Comparison of ENCODE assay signal across 18 mouse cellular contexts in the genomic region with DNA sequence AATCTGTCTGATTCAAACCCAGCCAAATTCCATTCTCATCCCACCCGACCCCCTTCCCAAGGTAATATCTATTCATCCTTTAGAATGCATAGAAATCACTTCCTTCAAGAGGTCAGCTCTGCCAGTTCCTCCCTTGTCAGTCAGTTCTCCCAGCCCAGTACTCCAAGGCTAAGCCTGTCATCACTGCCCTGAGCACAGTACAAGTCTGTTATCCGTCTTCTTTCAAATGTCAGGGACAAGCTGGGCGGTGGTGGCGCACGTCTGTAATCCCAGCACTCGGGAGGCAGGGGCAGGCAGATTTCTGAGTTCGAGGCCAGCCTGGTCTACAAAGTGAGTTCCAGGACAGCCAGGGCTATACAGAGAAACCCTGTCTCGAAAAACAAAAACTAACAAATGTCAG.
"Had no signal": no experiment of that assay in that cellular context is flagged by ENCODE, and none has a peak within 500 bp of the region (broad histone marks: within the 10 kb centered on the region; RNA-seq: fewer than 3 reads in every experiment).

No protein-coding gene starts in this region.

- ATAC-seq: liver, postnatal 0 days; lung, postnatal 0 days; midbrain, embryonic 13.5 days; midbrain, embryonic 15.5 days had no signal

- H3K4me1 ChIP-seq: megakaryocyte, embryonic 14.5 days; midbrain, embryonic 13.5 days; midbrain, embryonic 15.5 days; neural tube, embryonic 12.5 days; stomach, embryonic 15.5 days had no signal

- H3K27ac ChIP-seq: lung, embryonic 15.5 days; macrophage; midbrain, embryonic 13.5 days; midbrain, embryonic 15.5 days; neural tube, embryonic 12.5 days; stomach, embryonic 15.5 days; stomach, postnatal 0 days had no signal

- H3K4me3 ChIP-seq: lung, embryonic 15.5 days; megakaryocyte, embryonic 14.5 days; midbrain, embryonic 13.5 days; midbrain, embryonic 15.5 days; neural tube, embryonic 12.5 days; stomach, embryonic 15.5 days had no signal

- H3K9ac ChIP-seq: liver, postnatal 0 days; lung, embryonic 15.5 days; midbrain, embryonic 13.5 days; midbrain, embryonic 15.5 days; neural tube, embryonic 12.5 days; stomach, embryonic 15.5 days had no signal

- H3K36me3 ChIP-seq: lung, embryonic 15.5 days; midbrain, embryonic 13.5 days; midbrain, embryonic 15.5 days; neural tube, embryonic 12.5 days; stomach, embryonic 15.5 days had no signal

- H3K9me3 ChIP-seq: lung, embryonic 15.5 days; megakaryocyte, embryonic 14.5 days; midbrain, embryonic 13.5 days; midbrain, embryonic 15.5 days; neural tube, embryonic 12.5 days; stomach, embryonic 15.5 days had no signal

- DNase-seq: liver, postnatal 0 days; lung, adult 2 months; lung, postnatal 14 days; lung, postnatal 36 days; right cerebral cortex, postnatal 14 days; thymus, adult 2 months; thymus, postnatal 25 days; thymus, postnatal 4 days had no signal

- H3K27me3 ChIP-seq: lung, embryonic 15.5 days; megakaryocyte, embryonic 14.5 days; midbrain, embryonic 13.5 days; midbrain, embryonic 15.5 days; neural tube, embryonic 12.5 days; stomach, embryonic 15.5 days had no signal

- H3K4me2 ChIP-seq: lung, embryonic 15.5 days; midbrain, embryonic 11.5 days; midbrain, embryonic 13.5 days; midbrain, embryonic 15.5 days; neural tube, embryonic 12.5 days; stomach, embryonic 15.5 days had no signal
